Mouse (Mus musculus) cerebellum, adult 2 months (tissue): Measurements from ENCODE around the gene Omp.

Experiments used
- CTCF ChIP-seq: fragments of 200-500 bp; IDR thresholded peaks from 2 replicates; pipeline ENCODE4 v1.5.1; 2011; ENCODE audit warnings: low read depth, mild to moderate bottlenecking, control low read depth, low read length, moderate library complexity, borderline replicate concordance; ENCODE audit not compliant: insufficient read depth
- POLR2A ChIP-seq: fragments of 200-500 bp; IDR thresholded peaks from 2 replicates; pipeline ENCODE4 v1.6.1; 2011; ENCODE audit warnings: low read length, control low read depth, borderline replicate concordance; ENCODE audit not compliant: insufficient read depth

GRCm38 (mm10) chr7:98156280-98156665 lies 11.0 kb upstream of the Omp start:
- no peak for TF ChIP-seq CTCF
- no peak for TF ChIP-seq POLR2A
